Mouse (Mus musculus) colon, adult 2 months (tissue): Measurements from ENCODE around the gene Cdadc1. TPM values are rescaled to one million over a fixed set of nuclear protein-coding genes. Genes with fewer than 3 reads are reported as not detected.

Experiments used
- polyA plus RNA-seq: library from polyadenylated mRNA; depleted of rRNA; stranded (reverse); fragments of >200 nt; gene quantifications from 2 replicates; pipeline ENCODE4 v1.2.3, GENCODE M21; 2012; rRNA removed

Cdadc1 gene
- 2.8 and 3.6 TPM in 2 replicates for polyA plus RNA-seq

GRCm38 (mm10) chr14:59597398-59598259 is at the start of gene Cdadc1:
TSS of gene Cdadc1 (minus strand) at chr14:59597959.

DNA sequence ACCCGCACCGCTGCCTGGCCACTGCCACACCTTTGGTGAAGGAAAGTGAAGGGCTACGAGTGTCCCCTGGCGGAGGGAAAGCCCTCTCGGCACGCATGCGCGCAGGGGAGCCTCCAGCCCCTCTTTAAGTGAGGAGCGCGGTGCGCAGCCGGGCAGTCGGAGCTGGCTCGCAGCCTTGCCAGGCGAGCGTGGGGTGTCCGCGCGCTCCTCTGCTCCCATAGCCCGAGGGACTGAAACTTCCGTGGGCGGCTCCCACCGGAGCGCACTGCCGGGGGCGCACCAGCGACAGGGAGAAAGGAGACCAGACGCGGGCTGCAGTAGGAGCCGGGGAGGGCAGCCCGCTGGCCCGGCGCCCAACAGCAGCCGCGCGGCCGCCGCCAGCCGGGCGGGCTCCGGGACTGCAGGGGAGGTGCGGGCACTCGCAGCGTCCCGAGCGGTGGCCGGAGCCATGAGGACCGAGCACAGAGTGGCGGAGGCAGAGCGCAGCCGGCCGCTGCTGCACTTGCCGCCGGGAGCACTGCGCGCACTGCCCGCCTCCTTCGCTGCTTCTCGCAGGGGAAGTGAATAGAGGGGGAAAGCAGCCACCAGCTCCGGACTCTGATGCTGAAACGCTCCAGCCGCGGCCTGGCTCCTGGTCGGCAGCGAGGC is 27.5 kb upstream of the Cdadc1 start, which contains the start of gene Shisa2:
Gene Shisa2, plus strand, starts transcription at position 151 of the 648 bp plus-strand sequence.

Other genes starting within 250 kb of the Cdadc1 start
- 3.6 and 4.1 TPM in 2 replicates for gene Phf11d, start 232.5 kb downstream of the Cdadc1 start, polyA plus RNA-seq
- gene Phf11c, start 202.6 kb downstream of the Cdadc1 start, polyA plus RNA-seq = 0.38 and 0.39 TPM in 2 replicates
- gene Setdb2, start 157.1 kb downstream of the Cdadc1 start, polyA plus RNA-seq = 5.8 and 8.5 TPM in 2 replicates
- 4.6 and 4.7 TPM in 2 replicates for gene Cab39l, start 157.0 kb downstream of the Cdadc1 start, polyA plus RNA-seq
- 82.6 and 88.3 TPM in 2 replicates for gene Shisa2, start 27.3 kb upstream of the Cdadc1 start, polyA plus RNA-seq